Mouse (Mus musculus): Measurements from ENCODE around the gene Efl1.

DNA sequence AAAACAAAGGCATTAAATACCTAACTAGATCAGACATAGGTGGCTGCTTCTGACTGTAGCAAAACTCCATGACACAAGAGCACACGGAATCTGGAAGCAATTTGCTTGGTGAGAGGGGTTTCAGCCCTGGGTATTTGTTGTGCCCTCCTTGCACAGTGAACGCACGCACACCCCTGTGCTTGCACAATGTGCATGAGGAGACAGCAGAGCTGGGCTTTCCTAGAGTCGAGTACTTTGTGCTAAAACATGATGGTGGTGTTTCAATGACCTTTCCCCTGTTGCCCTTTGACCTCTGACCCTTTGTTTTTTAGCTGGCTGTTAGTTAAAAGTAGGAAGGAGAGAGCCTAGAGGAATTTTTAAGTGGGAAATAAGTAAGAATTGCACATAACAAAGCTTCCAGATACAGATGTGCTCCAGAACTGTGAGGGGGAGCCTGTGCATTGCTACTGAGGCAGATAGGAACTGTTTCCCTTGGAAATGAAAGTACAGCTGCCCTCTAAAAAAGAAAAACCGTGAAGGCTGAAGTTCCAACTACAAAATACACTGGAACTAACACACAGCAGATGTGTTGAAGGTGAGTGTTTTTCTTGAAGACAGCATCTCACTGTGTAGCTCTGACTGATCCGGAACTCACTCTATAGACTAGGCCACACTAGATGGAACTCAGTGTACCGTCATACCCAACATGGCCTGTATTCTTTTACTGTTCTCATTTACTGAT is 74.9 kb downstream of the Efl1 start:
- TF ChIP-seq POLR2A (IDR thresholded peaks at IDR 0.05; ENCODE audit: low read depth, low read length) = no peak
- TF ChIP-seq CTCF (conservative IDR thresholded peaks at IDR 0.05; ENCODE audit: insufficient read depth, insufficient read length, low read depth, low read length) = no peak
